Mouse (Mus musculus) C2C12 (cell line): Measurements from ENCODE around the gene Nfib.

Source experiments
- CEBPB ChIP-seq: IDR thresholded peaks from one replicate; pipeline ENCODE4 v1.6.1; 2011; ENCODE audit warnings: low read depth, mild to moderate bottlenecking, control low read depth, moderate library complexity
- CTCF ChIP-seq: IDR thresholded peaks from one replicate; pipeline ENCODE4 v1.5.1; 2011; ENCODE audit not compliant: control insufficient read depth, insufficient read depth, insufficient read length
- MAX ChIP-seq: IDR thresholded peaks from one replicate; pipeline ENCODE4 v1.6.1; 2011; ENCODE audit warnings: mild to moderate bottlenecking, control low read depth
- MYOD1 ChIP-seq: IDR thresholded peaks from one replicate; pipeline ENCODE4 v1.6.1; 2011; ENCODE audit warnings: low read depth; ENCODE audit not compliant: control insufficient read depth, insufficient read length
- MYOG ChIP-seq: IDR thresholded peaks from one replicate; pipeline ENCODE4 v1.6.1; 2011; ENCODE audit not compliant: control insufficient read depth, insufficient read length; ENCODE audit errors: extremely low read depth
- USF1 ChIP-seq: IDR thresholded peaks from one replicate; pipeline ENCODE4 v1.6.1; 2011; ENCODE audit warnings: low read depth, mild to moderate bottlenecking, control low read depth, moderate library complexity

DNA sequence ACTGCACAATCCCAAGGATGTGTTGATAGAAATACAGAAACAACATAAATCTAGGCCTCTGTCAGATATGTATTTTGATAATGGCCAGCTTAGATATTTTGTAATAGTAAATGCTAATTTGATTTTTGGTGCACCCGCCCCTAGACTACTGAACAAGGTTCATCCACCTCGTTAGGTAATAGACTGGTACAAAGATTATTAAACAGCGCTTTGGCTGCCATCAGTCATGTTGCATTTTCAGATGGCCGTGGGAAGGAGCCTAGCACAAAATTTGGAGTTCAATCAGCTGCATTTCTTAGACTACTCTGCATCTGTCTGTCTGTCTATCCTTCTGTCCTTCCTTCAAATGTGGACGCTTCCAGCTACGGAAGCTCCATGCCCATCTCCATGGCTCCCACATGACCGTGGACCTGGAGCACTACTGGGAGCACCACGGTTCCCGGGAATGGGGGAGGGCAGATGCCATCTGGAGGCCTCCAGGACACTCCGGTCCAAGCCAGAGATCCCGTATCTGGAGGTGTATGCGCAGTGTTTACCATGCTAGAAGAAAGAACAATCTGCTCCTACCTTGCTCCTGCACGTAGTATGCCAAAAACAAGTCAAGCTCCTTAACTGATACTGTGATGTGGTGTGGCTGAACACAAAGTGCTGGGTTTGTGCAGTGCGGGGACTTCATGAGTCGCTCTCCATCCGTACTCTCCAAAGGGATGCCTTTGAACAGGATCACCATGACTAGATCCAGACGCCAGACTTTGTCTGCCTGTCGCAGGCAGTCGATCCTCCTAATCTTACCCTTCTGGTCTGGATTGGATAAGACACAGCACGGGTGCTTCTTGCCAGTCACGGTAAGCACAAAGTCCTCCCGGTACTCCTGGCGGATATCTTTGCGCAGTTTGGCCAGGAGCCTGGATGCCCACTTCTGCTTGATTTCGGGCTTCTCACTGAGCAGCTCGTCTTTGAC, 207.6 kb downstream of the Nfib start:
- no peak for TF ChIP-seq CTCF
- no peak for TF ChIP-seq USF1
- TF ChIP-seq MYOD1: no peak
- TF ChIP-seq MAX: no peak
- TF ChIP-seq MYOG: no peak
- no peak for TF ChIP-seq CEBPB
